Mouse (Mus musculus) thymus, adult 2 months (tissue): ENCODE measurements around the gene Mrps16.

ENCODE experiments used
- CTCF ChIP-seq: fragments of 200-500 bp; IDR thresholded peaks from 2 replicates; pipeline ENCODE4 v1.5.1; 2012; ENCODE audit warnings: mild to moderate bottlenecking, control low read depth, low read length, moderate library complexity, borderline replicate concordance; ENCODE audit not compliant: control insufficient read depth, poor library complexity, insufficient read depth; ENCODE audit errors: extremely low read depth
- POLR2A ChIP-seq: fragments of 200-500 bp; IDR thresholded peaks from 2 replicates; pipeline ENCODE4 v1.6.1; 2012; ENCODE audit warnings: mild to moderate bottlenecking, low read length, control low read depth, moderate library complexity; ENCODE audit not compliant: control insufficient read depth, poor library complexity, insufficient read depth; ENCODE audit errors: extremely low read depth

DNA sequence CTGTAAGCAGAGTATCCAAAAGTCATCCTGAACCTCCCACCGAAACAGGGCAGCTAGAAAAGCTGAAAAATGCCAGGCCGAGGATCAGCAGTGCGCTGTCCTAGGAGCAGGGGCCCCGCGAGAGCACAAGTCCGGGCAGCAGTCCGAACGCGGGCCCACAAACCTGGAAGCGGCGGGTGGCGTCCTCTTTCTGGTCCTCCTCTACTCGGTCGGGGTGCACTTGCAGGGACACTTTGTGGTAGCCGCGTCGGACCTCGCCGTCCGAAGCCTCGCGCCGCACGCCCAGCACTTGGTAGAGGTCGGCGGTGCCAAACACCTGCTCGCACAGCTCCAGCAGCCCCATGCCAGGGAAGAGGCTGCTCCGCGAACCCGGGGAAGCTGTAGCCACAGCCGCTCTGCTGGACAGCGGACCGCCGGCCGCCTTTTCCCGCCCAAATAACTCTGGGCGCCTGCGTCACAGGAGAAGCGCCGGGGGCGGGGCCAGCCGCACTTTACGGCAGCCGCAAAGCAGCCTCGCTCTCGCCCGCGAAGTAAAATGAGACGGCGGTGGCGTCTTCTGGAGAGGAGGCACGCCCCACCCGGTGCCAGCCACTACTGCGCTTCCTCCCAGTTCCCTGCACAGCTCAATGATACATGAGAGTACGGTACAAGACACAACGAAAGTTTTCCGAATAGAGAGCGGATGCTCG lies 4.8 kb downstream of the Mrps16 start, which contains the start of gene Dnajc9:
- TF ChIP-seq CTCF: peak; percentile 49; the same call in 1 of the 2 replicates
- 0 out of 2 replicates have a peak, but pooled peaks have one; percentile 45 for TF ChIP-seq POLR2A
